Mouse (Mus musculus) spleen, adult 2 months (tissue): ENCODE measurements at regions not wholly inside any gene's neighbourhood (a gene's known extent, or its start where the extent isn't known, plus 50 kb on each side); places are given as distances from the start of the nearest gene placed in this dataset.

Source experiments
- CTCF ChIP-seq: fragments of 200-500 bp; IDR thresholded peaks from 2 replicates; pipeline ENCODE4 v1.5.1; 2011; ENCODE audit warnings: mild to moderate bottlenecking, inconsistent platforms; ENCODE audit not compliant: insufficient read depth, insufficient read length, insufficient replicate concordance; ENCODE audit errors: extremely low read depth
- POLR2A ChIP-seq: fragments of 200-500 bp; IDR thresholded peaks from 2 replicates; pipeline ENCODE4 v1.6.1; 2011; ENCODE audit warnings: low read depth, low read length, inconsistent platforms

DNA sequence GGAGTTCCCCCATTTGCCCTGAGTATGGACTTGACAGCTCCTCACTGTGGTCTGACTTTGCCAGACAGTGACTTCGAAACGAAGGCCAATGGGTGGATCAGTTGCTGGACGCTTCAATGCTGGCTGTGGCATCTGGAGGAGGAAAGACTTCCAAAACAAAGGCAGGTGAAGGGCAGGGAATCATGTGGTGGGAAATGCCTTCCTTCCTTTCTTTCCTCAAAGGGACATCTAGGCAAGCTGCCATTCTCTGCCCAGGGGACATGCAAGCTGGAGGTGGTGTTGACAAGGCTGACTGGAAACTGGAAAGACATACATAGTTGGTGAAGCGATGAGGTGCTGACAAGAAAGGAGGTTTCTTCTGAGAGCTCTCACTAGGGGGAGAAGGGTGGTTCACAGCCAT lies 74.5 kb upstream of the Serp2 start:
- TF ChIP-seq CTCF: no peak
- TF ChIP-seq POLR2A: no peak
